Mouse (Mus musculus) kidney, adult 9 months (tissue): ENCODE results near the gene Dyrk3.

Source experiments
- DNase-seq: peaks from one replicate; pipeline ENCODE4 v3.0.0; 2022

Dyrk3 gene

GRCm38 (mm10) chr1:131107575-131108308, 30.4 kb downstream of the Dyrk3 start:
- DNase-seq, result peak; percentile 48

- DNase-seq, result no peak
Measured at GRCm38 (mm10) chr1:131103776-131104424, 34.2 kb downstream of the Dyrk3 start.

GRCm38 (mm10) chr1:131100808-131101207, 37.3 kb downstream of the Dyrk3 start:
- DNase-seq, result no peak

- DNase-seq, result peak; percentile 92
Measured at GRCm38 (mm10) chr1:131097700-131098094, 40.4 kb downstream of the Dyrk3 start, which contains the start of gene Mapkapk2. TSS of gene Mapkapk2 (minus strand) at chr1:131097826.

GRCm38 (mm10) chr1:131096803-131097699, 41.1 kb downstream of the Dyrk3 start:
- peak; percentile 72 for DNase-seq

GRCm38 (mm10) chr1:131096132-131096695, 41.9 kb downstream of the Dyrk3 start:
- DNase-seq, result peak; percentile 36

- DNase-seq, result no peak
Measured at GRCm38 (mm10) chr1:131095574-131095973, 42.6 kb downstream of the Dyrk3 start.

GRCm38 (mm10) chr1:131093889-131094288, 44.3 kb downstream of the Dyrk3 start:
- DNase-seq, result no peak

- peak; percentile 62 for DNase-seq
Measured at GRCm38 (mm10) chr1:131092846-131093245, 45.3 kb downstream of the Dyrk3 start.

GRCm38 (mm10) chr1:131092173-131092572, 46.0 kb downstream of the Dyrk3 start:
- DNase-seq, result no peak

GRCm38 (mm10) chr1:131091481-131091880, 46.7 kb downstream of the Dyrk3 start:
- no peak for DNase-seq

GRCm38 (mm10) chr1:131090877-131091276, 47.3 kb downstream of the Dyrk3 start:
- no peak for DNase-seq

- peak; percentile 49 for DNase-seq
Measured at GRCm38 (mm10) chr1:131090261-131090660, 47.9 kb downstream of the Dyrk3 start.

GRCm38 (mm10) chr1:131089525-131090127, 48.5 kb downstream of the Dyrk3 start:
- no peak for DNase-seq

- no peak for DNase-seq
Measured at GRCm38 (mm10) chr1:131088547-131088946, 49.6 kb downstream of the Dyrk3 start.

GRCm38 (mm10) chr1:131086907-131087306, 51.2 kb downstream of the Dyrk3 start:
- DNase-seq, result peak; percentile 47

- DNase-seq, result no peak
Measured at GRCm38 (mm10) chr1:131085957-131086739, 52.0 kb downstream of the Dyrk3 start.

- no peak for DNase-seq
Measured at GRCm38 (mm10) chr1:131085272-131085671, 52.9 kb downstream of the Dyrk3 start.

GRCm38 (mm10) chr1:131084289-131084688, 53.9 kb downstream of the Dyrk3 start:
- DNase-seq, result peak; percentile 51

- peak; percentile 47 for DNase-seq
Measured at GRCm38 (mm10) chr1:131083609-131084008, 54.5 kb downstream of the Dyrk3 start.

- DNase-seq, result peak; percentile 44
Measured at GRCm38 (mm10) chr1:131083122-131083521, 55.0 kb downstream of the Dyrk3 start.

GRCm38 (mm10) chr1:131080686-131081085, 57.5 kb downstream of the Dyrk3 start:
- no peak for DNase-seq
